Mouse (Mus musculus) left cerebral cortex, adult 9 months (tissue): ENCODE measurements around the gene Lipc.

Source experiments
- DNase-seq, 2 experiments: peaks; one replicate each; pipeline ENCODE4 v3.0.0; 2022; ENCODE audit warnings: low spot score in 2 of 2

Lipc gene

GRCm38 (mm10) chr9:70915356-70915685, 36.7 kb downstream of the Lipc start:
- DNase-seq = no peak

GRCm38 (mm10) chr9:70914659-70915355, 37.2 kb downstream of the Lipc start:
- no peak for DNase-seq

- no peak for DNase-seq
These were observed 40.9 kb downstream of the Lipc start for GRCm38 (mm10) chr9:70911163-70911562.

GRCm38 (mm10) chr9:70910351-70910750, 41.7 kb downstream of the Lipc start:
- DNase-seq = no peak

GRCm38 (mm10) chr9:70902821-70903730, 49.0 kb downstream of the Lipc start:
- DNase-seq = peak in 1 of 2 experiments; percentile 17

GRCm38 (mm10) chr9:70894201-70894600, 57.8 kb downstream of the Lipc start:
- DNase-seq = no peak

- DNase-seq = no peak
These were observed 58.5 kb downstream of the Lipc start for GRCm38 (mm10) chr9:70893526-70893925.

GRCm38 (mm10) chr9:70892627-70893026, 59.4 kb downstream of the Lipc start:
- no peak for DNase-seq

GRCm38 (mm10) chr9:70891431-70892133, 60.4 kb downstream of the Lipc start:
- DNase-seq = peak in 1 of 2 experiments; percentile 36

GRCm38 (mm10) chr9:70890736-70891135, 61.3 kb downstream of the Lipc start:
- no peak for DNase-seq

GRCm38 (mm10) chr9:70888969-70889368, 63.1 kb downstream of the Lipc start:
- DNase-seq = no peak

- no peak for DNase-seq
These were observed 63.5 kb downstream of the Lipc start for GRCm38 (mm10) chr9:70888556-70888955.

GRCm38 (mm10) chr9:70881982-70882381, 70.0 kb downstream of the Lipc start:
- DNase-seq = no peak

- peak in 1 of 2 experiments; percentile 34 for DNase-seq
These were observed 73.2 kb downstream of the Lipc start for GRCm38 (mm10) chr9:70878823-70879222.

- peak in 1 of 2 experiments; percentile 44 for DNase-seq
These were observed 73.9 kb downstream of the Lipc start for GRCm38 (mm10) chr9:70878157-70878556.

- no peak for DNase-seq
These were observed 76.5 kb downstream of the Lipc start for GRCm38 (mm10) chr9:70875490-70875889.

GRCm38 (mm10) chr9:70875059-70875458, 77.0 kb downstream of the Lipc start:
- DNase-seq = no peak

GRCm38 (mm10) chr9:70872675-70873074, 79.4 kb downstream of the Lipc start:
- DNase-seq = no peak

GRCm38 (mm10) chr9:70870326-70870725, 81.7 kb downstream of the Lipc start:
- no peak for DNase-seq

GRCm38 (mm10) chr9:70869169-70869873, 82.7 kb downstream of the Lipc start:
- DNase-seq = peak in 1 of 2 experiments; percentile 24

- DNase-seq = no peak
These were observed 84.6 kb downstream of the Lipc start for GRCm38 (mm10) chr9:70867381-70867780.

GRCm38 (mm10) chr9:70864039-70864438, 88.0 kb downstream of the Lipc start:
- no peak for DNase-seq
